Mouse (Mus musculus) CH12.LX (cell line): ENCODE data around the gene Acad12.

Experiments used
- CHD2 ChIP-seq: IDR thresholded peaks from 2 replicates; pipeline ENCODE4 v1.6.1; 2011; ENCODE audit warnings: low read length, improper control_type of control experiment
- CTCF ChIP-seq, 2 experiments: IDR thresholded peaks in 1 of 2; conservative IDR thresholded peaks in 1 of 2; 2 replicates each; pipeline ENCODE4 v1.5.1; 2011 to 2012; ENCODE audit warnings: low read depth in 2 of 2, low read length in 2 of 2, improper control_type of control experiment in 1 of 2, inconsistent platforms in 1 of 2, mild to moderate bottlenecking in 1 of 2, moderate library complexity in 1 of 2
- E2F4 ChIP-seq: IDR thresholded peaks from 2 replicates; pipeline ENCODE4 v1.6.1; 2011; ENCODE audit warnings: low read depth, low read length, improper control_type of control experiment; ENCODE audit not compliant: insufficient replicate concordance
- EP300 ChIP-seq: IDR thresholded peaks from 2 replicates; pipeline ENCODE4 v1.6.1; 2011; ENCODE audit warnings: low read length, improper control_type of control experiment
- ETS1 ChIP-seq: conservative IDR thresholded peaks from 2 replicates; pipeline ENCODE4 v1.6.1; 2012; ENCODE audit warnings: low read depth, mild to moderate bottlenecking, inconsistent platforms, low read length, improper control_type of control experiment, moderate library complexity
- JUND ChIP-seq: conservative IDR thresholded peaks from 2 replicates; pipeline ENCODE4 v1.6.1; 2011; ENCODE audit warnings: low read depth, low read length, improper control_type of control experiment
- MXI1 ChIP-seq: IDR thresholded peaks from 2 replicates; pipeline ENCODE4 v1.6.1; 2011; ENCODE audit warnings: mild to moderate bottlenecking, low read depth, low read length, improper control_type of control experiment
- MYC ChIP-seq: IDR thresholded peaks from 2 replicates; pipeline ENCODE4 v1.6.1; 2011; ENCODE audit warnings: low read depth, mild to moderate bottlenecking, improper control_type of control experiment, low read length
- POLR2A ChIP-seq: IDR thresholded peaks from 2 replicates; pipeline ENCODE4 v1.6.1; 2011; ENCODE audit warnings: low read depth, mild to moderate bottlenecking, improper control_type of control experiment, low read length
- POLR2AphosphoS2 ChIP-seq: IDR thresholded peaks from 2 replicates; pipeline ENCODE4 v1.6.1; 2011; ENCODE audit warnings: low read depth, low read length, improper control_type of control experiment
- RAD21 ChIP-seq: IDR thresholded peaks from 2 replicates; pipeline ENCODE4 v1.6.1; 2011; ENCODE audit warnings: low read depth, mild to moderate bottlenecking, low read length, improper control_type of control experiment, moderate library complexity
- USF2 ChIP-seq: conservative IDR thresholded peaks from 2 replicates; pipeline ENCODE4 v1.6.1; 2011; ENCODE audit warnings: low read depth, low read length, improper control_type of control experiment
- ZC3H11A ChIP-seq: IDR thresholded peaks from 2 replicates; pipeline ENCODE4 v1.6.1; 2012; ENCODE audit warnings: low read depth, mild to moderate bottlenecking, inconsistent platforms, low read length, improper control_type of control experiment

DNA sequence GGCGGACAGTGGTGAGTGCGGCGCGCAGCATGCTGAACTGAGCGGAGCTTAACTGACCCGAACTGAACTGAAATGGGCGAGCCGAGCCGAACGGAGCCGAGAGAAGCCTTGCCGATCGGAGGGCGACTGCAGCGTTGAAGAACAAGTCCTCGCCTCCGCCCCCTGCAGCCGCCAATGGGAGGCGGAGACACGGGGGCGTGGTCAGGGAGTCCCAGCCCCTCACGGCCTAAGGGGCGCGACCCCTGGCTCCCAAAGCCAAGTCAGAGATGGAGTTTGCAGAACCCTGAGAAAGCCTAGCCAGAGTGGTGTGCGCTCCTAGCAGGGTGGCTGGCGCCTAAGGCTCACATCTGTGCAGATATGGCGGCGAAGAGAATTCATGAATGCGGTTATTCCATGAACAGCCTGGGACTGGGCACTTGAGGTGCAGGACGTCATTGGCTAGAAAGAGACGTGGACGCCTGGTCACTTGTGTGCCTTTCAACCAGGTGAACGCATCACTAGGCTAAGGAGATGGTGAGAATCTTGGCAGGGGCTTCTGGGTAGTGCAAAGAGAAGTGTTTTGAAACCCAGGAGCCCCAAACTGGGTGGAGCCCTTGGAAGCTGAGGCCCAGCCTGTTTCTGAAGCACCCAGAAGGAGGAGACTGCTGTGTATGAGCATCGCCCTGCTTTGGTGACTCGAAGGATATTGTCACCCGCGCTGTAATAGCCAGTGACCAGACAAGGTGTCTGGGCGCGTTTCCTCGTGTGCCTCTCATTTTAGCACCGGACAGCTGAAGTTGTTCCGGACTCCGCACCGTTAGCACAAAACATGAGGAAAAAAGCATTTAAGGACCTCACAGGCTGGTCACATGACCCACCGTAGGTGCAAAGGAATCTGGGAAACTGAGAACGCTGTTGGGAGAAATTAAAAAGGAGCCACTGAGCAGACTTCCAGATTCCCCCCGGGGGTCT lies 25.0 kb downstream of the Acad12 start, which contains the start of gene Aldh2:
- TF ChIP-seq E2F4 (no peak), CTCF (conservative IDR thresholded peaks at IDR 0.05 in 1 of 2, IDR thresholded peaks at IDR 0.05 in 1 of 2; ENCODE audit: low read depth in 2 of 2, low read length in 2 of 2) (no peak; a peak in 1 of 4 replicates), ZC3H11A (no peak), ETS1 (no peak), POLR2AphosphoS2 (no peak), POLR2A (peak; percentile 64), CHD2 (no peak), MXI1 (peak; percentile 66; the same call in 1 of the 2 replicates), MYC (0 out of 2 replicates have a peak, but pooled peaks have one; percentile 40), EP300 (no peak), USF2 (peak; percentile 89), RAD21 (no peak), JUND (no peak)
